Mouse (Mus musculus) thymus, adult 2 months (tissue): ENCODE measurements around the gene Grip1.

Source experiments
- CTCF ChIP-seq: fragments of 200-500 bp; IDR thresholded peaks from 2 replicates; pipeline ENCODE4 v1.5.1; 2012; ENCODE audit warnings: mild to moderate bottlenecking, control low read depth, low read length, moderate library complexity, borderline replicate concordance; ENCODE audit not compliant: control insufficient read depth, poor library complexity, insufficient read depth; ENCODE audit errors: extremely low read depth
- POLR2A ChIP-seq: fragments of 200-500 bp; IDR thresholded peaks from 2 replicates; pipeline ENCODE4 v1.6.1; 2012; ENCODE audit warnings: mild to moderate bottlenecking, low read length, control low read depth, moderate library complexity; ENCODE audit not compliant: control insufficient read depth, poor library complexity, insufficient read depth; ENCODE audit errors: extremely low read depth

- TF ChIP-seq POLR2A (no peak), CTCF (no peak)
These were observed 660.9 kb downstream of the Grip1 start for GRCm38 (mm10) chr10:120114493-120114892.
